Comparison of ENCODE assay signal across 8 mouse cellular contexts in genomic region chr13:99513990-99514389, GRCm38 (mm10). TPM values are rescaled to one million over a fixed set of nuclear protein-coding genes. Genes with fewer than 3 reads are reported as not detected.
DNase-seq lines count a peak whose midpoint lies in the region; ATAC-seq lines count a peak whose summit lies in the region.
"Had no signal": no experiment of that assay in that cellular context is flagged by ENCODE, and none has a peak within 500 bp of the region (broad histone marks: within the 10 kb centered on the region; RNA-seq: fewer than 3 reads in every experiment).

No protein-coding gene starts in this region.

- peak; percentile 49 for DNase-seq in ovary, adult 18-20 months (ENCODE audit: low spot score)
- no peak for DNase-seq in ovary, postnatal 14 days (ENCODE audit: low spot score)
- peak; percentile 70 for DNase-seq in embryo, embryonic 10.5 days (ENCODE audit: low spot score)
- DNase-seq in heart, postnatal 10 days, result peak; percentile 27 to 36
- peak; percentile 81 for DNase-seq in midbrain, embryonic 14.5 days
- DNase-seq in right cerebral cortex, postnatal 14 days, result no peak
- no peak for DNase-seq in thymus, postnatal 0 days (ENCODE audit: low spot score)
- DNase-seq: liver, embryonic 13.5 days had no signal

- under 1% methylated on average over 10 of the region's 10 CpGs for WGBS in midbrain, embryonic 14.5 days

- peak overlapping the region; percentile 89 for H3K4me3 ChIP-seq in midbrain, embryonic 14.5 days (replicated peaks; ENCODE audit: low read depth, low read length)

- H3K4me2 ChIP-seq in midbrain, embryonic 14.5 days (ENCODE audit: low read length), result peak overlapping the region; percentile 78

- ATAC-seq in midbrain, embryonic 14.5 days (ENCODE audit: low FRiP score, low TSS enrichment), result no peak

- H3K27me3 ChIP-seq in midbrain, embryonic 14.5 days (ENCODE audit: control insufficient read depth, insufficient read depth, low read length), result no peaks in the 10 kb centered on the region

- H3K9ac ChIP-seq in midbrain, embryonic 14.5 days (replicated peaks; ENCODE audit: low read length), result peak overlapping the region; percentile 85
- H3K9ac ChIP-seq: liver, embryonic 13.5 days had no signal

- intact Hi-C loops in heart, postnatal 10 days (cut with DNase I), result loop anchor here (1.0 to 2.0 kb wide), 2 partner anchors 139 to 161 kb away; no protein-coding TSS in a partner anchor

- peaks cover 42% of the 10 kb centered on the region for H3K4me1 ChIP-seq in midbrain, embryonic 14.5 days (ENCODE audit: control insufficient read depth, insufficient read depth, low read length)

- H3K36me3 ChIP-seq in midbrain, embryonic 14.5 days (ENCODE audit: control insufficient read depth, insufficient read depth, low read length), result peaks cover 13% of the 10 kb centered on the region
- H3K36me3 ChIP-seq: liver, embryonic 13.5 days had no signal

- no peaks in the 10 kb centered on the region for H3K9me3 ChIP-seq in midbrain, embryonic 14.5 days (ENCODE audit: control insufficient read depth, low read length)
- H3K9me3 ChIP-seq: liver, embryonic 13.5 days had no signal

- peak overlapping the region; percentile 99 for H3K27ac ChIP-seq in midbrain, embryonic 14.5 days (replicated peaks; ENCODE audit: low read depth, low read length)
- H3K27ac ChIP-seq: liver, embryonic 13.5 days had no signal

RNA-seq across cellular contexts. Expression of gene Map1b, which starts 2.4 kb away (rescaled TPM):
- total RNA-seq in heart, postnatal 10 days (2021), result 10 to 100 TPM; 36.4 to 36.5 TPM
- 2,111 and 2,470 TPM in 2 replicates for polyA plus RNA-seq in midbrain, embryonic 14.5 days (2014; fragmentation: Nextera tagmentation; extraction: Ambion mirVana)
- polyA plus RNA-seq in thymus, postnatal 0 days (2015; fragmentation: Nextera tagmentation; extraction: Ambion mirVana), result 4.0 and 5.8 TPM in 2 replicates

Comparison
In these comparisons a context has a peak if more than half of its experiments do, and no peak if none do; other contexts are left out.
1. DNase-seq: peak in ovary, adult 18-20 months (single experiment), embryo, embryonic 10.5 days (single experiment), heart, postnatal 10 days (2 of 2) and midbrain, embryonic 14.5 days (single experiment); none in ovary, postnatal 14 days (single experiment), right cerebral cortex, postnatal 14 days (single experiment) and thymus, postnatal 0 days (single experiment).
2. RNA of gene Map1b, which starts 2.4 kb away (polyA plus RNA-seq): 2,111 to 2,470 TPM in midbrain, embryonic 14.5 days; 4.0 to 5.8 TPM in thymus, postnatal 0 days; every median in the first group is over 100 times any median in the second.